Comparison of ENCODE assay signal across 2 mouse cellular contexts in genomic region chr1:136253472-136253871, GRCm38 (mm10).
TF ChIP-seq lines count a peak whose summit lies in the region.

No protein-coding gene starts in this region.

TF ChIP-seq in MEL, 35 proteins besides CTCF, POLR2A, EP300 and RAD21 (continued from another document):
- TF ChIP-seq POLR2AphosphoS5 (IDR thresholded peaks at IDR 0.05; ENCODE audit: borderline replicate concordance, low read depth, low read length) = no peak
- TF ChIP-seq USF1 (IDR thresholded peaks at IDR 0.05; ENCODE audit: low read depth, low read length) = no peak
- no peak for TF ChIP-seq ETS1 (IDR thresholded peaks at IDR 0.05; ENCODE audit: low read depth, low read length)
- TF ChIP-seq MAFK (IDR thresholded peaks at IDR 0.05; ENCODE audit: borderline replicate concordance, low read depth, low read length) = no peak
- TF ChIP-seq HCFC1 (IDR thresholded peaks at IDR 0.05; ENCODE audit: low read depth, low read length) = no peak
- TF ChIP-seq NRF1 (IDR thresholded peaks at IDR 0.05; ENCODE audit: insufficient read depth, low read depth, low read length, poor library complexity, severe bottlenecking) = no peak
- TF ChIP-seq CHD1 (IDR thresholded peaks at IDR 0.05; ENCODE audit: low read depth, low read length) = no peak
- no peak for TF ChIP-seq ZMIZ1 (IDR thresholded peaks at IDR 0.05; ENCODE audit: low read depth, low read length)
- no peak for TF ChIP-seq SIN3A (IDR thresholded peaks at IDR 0.05; ENCODE audit: low read length)
- no peak for TF ChIP-seq TCF12 (IDR thresholded peaks at IDR 0.05; ENCODE audit: low read depth, low read length)
- no peak for TF ChIP-seq MXI1 (IDR thresholded peaks at IDR 0.05; ENCODE audit: low read depth, low read length)
- TF ChIP-seq USF2 (IDR thresholded peaks at IDR 0.05; ENCODE audit: borderline replicate concordance in 1 of 2, insufficient read depth in 1 of 2, low read depth in 1 of 2, low read length in 2 of 2) = no peak
- no peak for TF ChIP-seq KAT2A (conservative IDR thresholded peaks at IDR 0.05; ENCODE audit: low read depth, low read length)
- no peak for TF ChIP-seq MYB (IDR thresholded peaks at IDR 0.05; ENCODE audit: low read depth, low read length)
- TF ChIP-seq MEF2A (IDR thresholded peaks at IDR 0.05; ENCODE audit: extremely low read depth, insufficient replicate concordance, low read depth, low read length, poor library complexity, severe bottlenecking) = no peak
- TF ChIP-seq E2F4 (IDR thresholded peaks at IDR 0.05; ENCODE audit: borderline replicate concordance, low read depth, low read length) = no peak
- TF ChIP-seq GATA1 (IDR thresholded peaks at IDR 0.05; ENCODE audit: low read depth, low read length) = no peak

TF ChIP-seq in myocyte, 11 proteins besides CTCF, POLR2A, EP300 and RAD21 (continued from another document):
- TF ChIP-seq MYOD1 (IDR thresholded peaks at IDR 0.05; ENCODE audit: control insufficient read depth in 1 of 3, insufficient read length in 2 of 3, low read depth in 2 of 3) = peak in 2 of 3 experiments; percentile 76 to 93
- peak; percentile 54 to 92 (median 60) for TF ChIP-seq MYOG (IDR thresholded peaks at IDR 0.05; ENCODE audit: control insufficient read depth in 1 of 3, insufficient read depth in 1 of 3, insufficient read length in 2 of 3, low read depth in 2 of 3)
- TF ChIP-seq MAX (IDR thresholded peaks at IDR 0.05; ENCODE audit: low read depth) = no peak
